Mouse (Mus musculus) olfactory bulb, adult 2 months (tissue): Measurements from ENCODE around the gene Kcnh3. TPM values are rescaled to one million over a fixed set of nuclear protein-coding genes. Genes with fewer than 3 reads are reported as not detected.
"Not testable (repeated sequence)": the region's sequence is repeated elsewhere in the genome, so short reads cannot be mapped to it uniquely, and the experiment has no call there.

Experiments used
- H3K27ac ChIP-seq: fragments of 200-500 bp; 2 replicates; pipeline ENCODE4 v1.5.1; 2012; ENCODE audit warnings: low read depth, low read length; ENCODE audit not compliant: insufficient read depth
- H3K4me1 ChIP-seq: fragments of 200-500 bp; 2 replicates; pipeline ENCODE4 v1.6.1; 2012; ENCODE audit warnings: low read length; ENCODE audit not compliant: control insufficient read depth, insufficient read depth
- H3K4me3 ChIP-seq: fragments of 200-500 bp; 2 replicates; pipeline ENCODE4 v1.5.1; 2012; ENCODE audit warnings: mild to moderate bottlenecking, low read depth, low read length, moderate library complexity; ENCODE audit not compliant: insufficient read depth
- CTCF ChIP-seq: fragments of 200-500 bp; IDR thresholded peaks from 2 replicates; pipeline ENCODE4 v1.5.1; 2012; ENCODE audit warnings: low read depth, mild to moderate bottlenecking, low read length, moderate library complexity; ENCODE audit not compliant: insufficient read depth
- POLR2A ChIP-seq: fragments of 200-500 bp; IDR thresholded peaks from 2 replicates; pipeline ENCODE4 v1.6.1; 2012; ENCODE audit warnings: mild to moderate bottlenecking, low read depth, low read length, moderate library complexity; ENCODE audit not compliant: insufficient read depth
- WGBS: fragments of 180-500 bp; shearing (Covaris S2); methylation state at CpG from one replicate; pipeline ENCODE4 v1.1.7; 2018; 5-methylcytosine and 5-hydroxymethylcytosine counted together
- polyA plus RNA-seq: library from polyadenylated mRNA; stranded (reverse); fragments of >200 nt; gene quantifications from 2 replicates; pipeline ENCODE4 v1.2.4, GENCODE M21; 2012; ENCODE audit warnings: low replicate concordance; ENCODE audit not compliant: missing spikeins, insufficient read depth, insufficient read length

Gene Kcnh3
- polyA plus RNA-seq, 1 experiment, result not detected

GRCm38 (mm10) chr15:99251626-99252380, 27.1 kb downstream of the Kcnh3 start, which contains the start of gene Mcrs1:
Gene Mcrs1 (minus strand): TSS chr15:99251961.
- Histone ChIP-seq H3K4me3 (peak within 1 kb of the TSS; percentile 73), H3K27ac (peak within 1 kb of the TSS; percentile 91), H3K4me1 (peaks cover 37% of the 10 kb centered on the region)
- WGBS, result 1% methylated on average over 52 of the region's 52 CpGs
- TF ChIP-seq CTCF, result no peak
- TF ChIP-seq POLR2A, result peak; percentile 69

GRCm38 (mm10) chr15:99252381-99253174, 27.9 kb downstream of the Kcnh3 start:
- TF ChIP-seq POLR2A (no peak), CTCF (no peak)
- peaks cover 29% of the 10 kb centered on the region for H3K4me1 ChIP-seq
- H3K27ac ChIP-seq, result peak overlapping the region; percentile 91
- peak overlapping the region; percentile 73 for H3K4me3 ChIP-seq
- WGBS, result 2% methylated on average over 22 of the region's 22 CpGs

DNA sequence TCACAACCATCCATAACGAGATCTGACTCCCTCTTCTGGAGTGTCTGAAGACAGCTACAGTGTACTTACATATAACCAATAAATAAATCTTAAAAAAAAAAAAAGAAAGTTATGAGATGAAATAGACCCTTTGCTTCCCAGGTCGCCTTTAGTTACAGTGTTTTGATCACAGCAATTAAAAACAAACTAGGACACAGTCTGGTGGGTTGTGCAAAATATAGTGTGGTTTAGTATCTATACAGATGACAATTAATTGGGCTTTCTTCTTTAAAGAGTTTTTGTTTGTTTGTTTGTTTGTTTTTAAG, 28.5 kb downstream of the Kcnh3 start:
- H3K4me3 ChIP-seq, H3K27ac ChIP-seq: not testable (repeated sequence)
- peaks cover 26% of the 10 kb centered on the region for H3K4me1 ChIP-seq
- WGBS, result 42% methylated on average over 2 of the region's 2 CpGs

- Histone ChIP-seq H3K27ac (no peak overlapping the region), H3K4me3 (no peak overlapping the region), H3K4me1 (peaks cover 19% of the 10 kb centered on the region)
- TF ChIP-seq POLR2A (no peak), CTCF (no peak)
- WGBS, result 97% methylated on average over 6 of the region's 6 CpGs
Observed at GRCm38 (mm10) chr15:99253772-99254171, 29.1 kb downstream of the Kcnh3 start.

DNA sequence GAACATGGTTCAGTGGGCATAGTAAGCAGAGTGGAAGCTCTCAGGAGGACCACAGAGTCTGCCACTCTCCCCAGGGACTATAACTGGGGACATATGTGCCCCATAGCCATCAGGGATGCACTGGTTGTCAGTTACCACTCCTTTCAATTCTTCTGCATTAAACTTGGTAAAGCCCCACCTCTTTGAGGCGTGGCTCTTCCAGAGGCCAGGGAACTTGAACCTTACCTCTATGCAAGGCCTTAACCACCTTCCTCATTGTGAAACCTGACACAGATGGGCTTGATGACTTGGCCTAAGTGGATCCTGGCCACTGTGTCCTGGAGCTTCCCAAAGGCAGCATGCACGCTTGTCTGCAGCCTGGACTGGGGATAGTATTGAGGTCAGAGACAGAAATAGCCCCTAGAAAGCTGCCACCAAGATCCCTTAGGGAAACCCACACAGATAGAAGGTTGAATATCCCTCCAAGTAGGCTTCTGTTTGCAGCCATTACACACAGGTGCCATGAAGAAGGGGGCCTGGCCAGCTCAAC, 29.9 kb downstream of the Kcnh3 start:
- H3K27ac ChIP-seq, result no peak overlapping the region
- H3K4me1 ChIP-seq, result peaks cover 15% of the 10 kb centered on the region
- TF ChIP-seq POLR2A, result no peak
- no peak overlapping the region for H3K4me3 ChIP-seq
- 86% methylated on average over 2 of the region's 2 CpGs for WGBS

GRCm38 (mm10) chr15:99255241-99255749, 30.6 kb downstream of the Kcnh3 start:
- H3K4me1 ChIP-seq, result peaks cover 11% of the 10 kb centered on the region
- 87% methylated on average over 6 of the region's 6 CpGs for WGBS
- no peak overlapping the region for H3K27ac ChIP-seq
- no peak overlapping the region for H3K4me3 ChIP-seq
- no peak for TF ChIP-seq CTCF
- TF ChIP-seq POLR2A, result no peak

GRCm38 (mm10) chr15:99259167-99259729, 34.6 kb downstream of the Kcnh3 start:
- no peak overlapping the region for H3K27ac ChIP-seq
- WGBS, result 61% methylated on average over 8 of the region's 8 CpGs
- H3K4me3 ChIP-seq, result no peak overlapping the region
- peaks cover 7% of the 10 kb centered on the region; the same call in 1 of the 2 replicates for H3K4me1 ChIP-seq
- TF ChIP-seq POLR2A, result no peak
- no peak for TF ChIP-seq CTCF

GRCm38 (mm10) chr15:99259730-99260252, 35.1 kb downstream of the Kcnh3 start:
- TF ChIP-seq CTCF (no peak), POLR2A (no peak)
- H3K27ac ChIP-seq, result 0 out of 2 replicates have a peak overlapping the region, but pooled peaks have one; percentile 8
- 5% methylated on average over 6 of the region's 10 CpGs for WGBS
- H3K4me1 ChIP-seq, result peaks cover 7% of the 10 kb centered on the region; the same call in 1 of the 2 replicates
- H3K4me3 ChIP-seq, result no peak overlapping the region

GRCm38 (mm10) chr15:99262702-99263101, 38.0 kb downstream of the Kcnh3 start:
- Histone ChIP-seq H3K4me1 (peaks cover 9% of the 10 kb centered on the region; the same call in 1 of the 2 replicates), H3K27ac (no peak overlapping the region), H3K4me3 (no peak overlapping the region)
- TF ChIP-seq POLR2A (no peak), CTCF (no peak)
- WGBS, result 33% methylated on average over 10 of the region's 10 CpGs
